Mouse (Mus musculus): ENCODE data around the gene Mlst8. TPM values are rescaled to one million over a fixed set of nuclear protein-coding genes. Genes with fewer than 3 reads are reported as not detected.
"Not testable (repeated sequence)": the region's sequence is repeated elsewhere in the genome, so short reads cannot be mapped to it uniquely, and the experiment has no call there.

The Mlst8 gene
- total RNA-seq, 2 experiments from 2014 or later: 11.6 to 12.9 TPM

DNA sequence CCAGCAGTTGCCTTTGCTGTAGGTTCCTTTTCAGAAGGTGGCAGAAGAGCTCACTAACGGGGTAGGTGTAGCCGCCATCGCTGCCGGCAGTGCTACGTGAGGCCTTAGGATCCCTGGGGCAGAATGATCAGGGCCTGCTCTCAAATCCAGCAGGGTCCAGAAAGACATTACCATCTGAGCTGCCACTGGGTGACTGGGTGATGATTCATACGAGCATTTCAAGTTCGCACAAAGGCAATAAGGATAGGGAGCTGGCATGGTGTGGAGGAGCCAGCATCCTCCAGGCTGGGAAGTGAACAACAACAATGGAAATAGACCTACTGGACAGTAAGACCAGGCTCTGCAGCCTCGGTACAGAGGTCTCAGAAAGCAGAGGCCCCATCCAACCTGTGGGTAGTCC is 38.5 kb downstream of the Mlst8 start:
- intact Hi-C loops (cut with DNase I): no loop called here
- no peak for DNase-seq

DNA sequence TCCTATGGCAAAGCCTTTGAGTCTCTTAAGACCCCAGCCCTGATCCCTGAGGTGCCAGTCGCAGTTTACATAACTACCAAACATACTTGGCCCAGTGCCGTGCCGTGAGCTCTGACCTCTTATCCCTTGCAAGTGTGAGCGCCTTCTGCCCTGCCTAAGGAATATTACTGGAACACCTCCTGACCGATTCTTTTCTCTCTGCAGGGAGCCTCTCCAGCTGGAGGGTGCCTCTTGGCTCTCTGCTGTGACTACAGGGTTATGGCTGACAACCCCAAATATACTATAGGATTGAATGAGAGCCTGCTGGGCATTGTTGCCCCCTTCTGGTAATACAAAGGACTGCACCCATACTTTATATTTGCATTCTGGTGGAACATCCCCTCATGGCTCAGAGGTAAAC is 41.9 kb downstream of the Mlst8 start:
- peak; percentile 49 to 69 for DNase-seq

DNA sequence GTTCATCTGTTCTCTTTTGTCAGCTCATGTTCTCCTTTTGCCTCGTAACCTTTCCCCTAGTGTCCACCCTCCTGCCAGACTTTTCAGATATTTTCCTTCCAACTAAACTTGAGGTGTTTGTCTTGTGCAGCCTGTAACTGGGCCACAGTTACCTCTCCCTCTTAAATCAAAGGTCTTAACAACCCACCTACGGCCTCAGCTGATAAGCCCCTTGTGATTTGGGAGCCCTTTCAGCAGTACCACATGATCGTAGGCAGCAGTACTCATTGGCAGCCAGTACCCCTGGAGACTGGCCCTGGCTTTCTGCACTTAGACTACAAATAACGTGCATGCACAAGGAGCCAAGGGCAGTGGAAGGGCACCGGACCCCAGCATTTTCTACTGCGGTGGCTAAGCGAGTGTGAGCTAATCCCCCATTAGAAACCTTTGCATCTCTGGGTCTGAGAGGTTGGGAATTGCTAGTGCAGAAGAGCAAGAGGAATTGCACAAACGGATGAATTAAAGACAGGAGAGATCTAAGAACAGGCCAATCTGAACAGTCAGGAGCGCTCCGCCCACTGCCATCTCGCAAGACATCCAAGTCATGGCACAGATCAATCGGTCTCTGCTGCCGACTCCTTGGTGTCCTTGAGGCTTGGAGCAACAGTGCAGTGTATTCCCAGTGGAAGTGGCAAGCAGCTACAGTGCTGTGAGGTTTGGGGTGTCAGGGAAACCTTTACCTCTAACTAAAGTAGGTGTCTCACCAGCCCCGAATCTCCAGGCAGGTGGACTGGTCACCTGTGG is 49.5 kb downstream of the Mlst8 start:
- peak; percentile 75 to 81 for DNase-seq
- intact Hi-C loops (cut with DNase I): no loop called here

More for the DNA sequence above, 41.9 kb downstream of the Mlst8 start:
- intact Hi-C loops (cut with DNase I): no loop called here

DNA sequence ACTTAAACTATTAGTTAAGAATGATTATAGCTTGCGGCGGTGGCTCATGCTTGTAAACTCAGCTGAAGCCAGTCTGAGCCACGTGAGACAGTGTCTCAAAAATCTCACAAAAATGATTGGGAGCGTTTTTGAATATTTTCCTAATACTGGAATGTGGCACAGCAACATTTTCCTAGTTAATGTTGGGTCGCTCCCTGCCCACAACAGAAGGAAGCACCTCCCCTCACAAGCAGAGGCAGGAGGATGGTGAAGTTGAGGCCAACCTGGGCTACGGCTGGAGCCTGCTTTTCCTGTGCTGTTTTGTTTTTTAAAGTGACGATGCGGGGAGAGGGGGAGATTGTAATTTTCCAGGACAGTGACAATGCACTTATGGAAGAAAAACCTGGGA is 51.7 kb downstream of the Mlst8 start:
- intact Hi-C loops (cut with DNase I): no loop called here
- peak; percentile 39 to 48 for DNase-seq

DNA sequence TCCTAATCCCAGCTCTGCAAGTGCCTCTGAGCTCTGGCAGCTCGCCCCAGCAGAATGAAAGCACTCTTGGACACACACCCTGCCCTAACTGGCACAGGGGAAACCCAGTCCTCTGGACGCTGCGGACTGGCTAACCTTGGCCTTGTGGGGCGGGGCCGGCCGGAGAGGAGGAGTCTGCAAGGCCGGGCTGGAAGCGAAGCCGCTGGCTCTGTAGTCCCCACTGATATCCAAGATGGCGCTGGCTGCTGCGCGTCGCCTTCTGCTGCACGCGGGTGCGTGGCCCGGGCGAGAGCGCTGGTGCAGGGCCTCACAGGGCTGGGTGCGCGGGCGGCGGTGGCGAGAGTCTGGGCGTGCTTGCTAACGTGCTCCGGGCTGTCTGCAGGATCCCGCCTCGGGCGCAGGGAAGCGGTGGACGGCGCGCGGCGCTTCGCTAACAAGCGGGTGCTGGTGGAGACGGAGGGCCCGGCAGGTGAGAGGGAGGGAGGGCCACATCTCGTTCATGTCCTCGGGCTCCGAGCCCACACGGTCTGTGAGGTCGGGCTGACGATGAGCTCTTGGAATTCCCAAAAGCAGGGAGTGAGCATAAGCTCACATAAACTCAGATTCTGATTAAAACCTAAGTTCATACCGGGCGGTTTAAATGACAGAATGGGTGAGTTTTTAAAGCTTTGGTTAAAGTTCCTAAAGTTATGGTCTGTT is 52.3 kb downstream of the Mlst8 start, which contains the start of gene Eci1:
Gene Eci1 (plus strand): TSS at position 171 of the 699 bp plus-strand sequence.
- DNase-seq: peak; percentile 96 to 97
- intact Hi-C loops (cut with DNase I): no loop called here

DNA sequence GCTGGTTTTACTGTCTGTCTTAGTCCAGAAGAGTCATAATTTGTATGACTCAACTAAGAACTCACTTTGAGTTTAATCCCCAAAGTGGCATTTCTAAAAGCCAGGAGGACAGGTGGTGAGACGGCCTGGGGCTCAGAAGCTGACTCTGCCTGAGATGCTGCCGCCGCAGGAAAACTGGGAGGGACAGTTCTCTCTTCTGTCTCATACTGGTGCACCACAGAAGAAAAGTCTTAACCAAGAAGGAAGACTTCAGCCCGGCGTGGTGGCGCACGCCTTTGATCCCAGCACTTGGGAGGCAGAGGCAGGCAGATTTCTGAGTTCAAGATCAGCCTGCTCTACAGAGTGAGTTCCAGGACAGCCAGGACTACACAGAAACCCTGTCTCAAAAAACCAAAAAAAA is 53.0 kb downstream of the Mlst8 start:
- DNase-seq: no peak
- intact Hi-C loops (cut with DNase I): no loop called here

DNA sequence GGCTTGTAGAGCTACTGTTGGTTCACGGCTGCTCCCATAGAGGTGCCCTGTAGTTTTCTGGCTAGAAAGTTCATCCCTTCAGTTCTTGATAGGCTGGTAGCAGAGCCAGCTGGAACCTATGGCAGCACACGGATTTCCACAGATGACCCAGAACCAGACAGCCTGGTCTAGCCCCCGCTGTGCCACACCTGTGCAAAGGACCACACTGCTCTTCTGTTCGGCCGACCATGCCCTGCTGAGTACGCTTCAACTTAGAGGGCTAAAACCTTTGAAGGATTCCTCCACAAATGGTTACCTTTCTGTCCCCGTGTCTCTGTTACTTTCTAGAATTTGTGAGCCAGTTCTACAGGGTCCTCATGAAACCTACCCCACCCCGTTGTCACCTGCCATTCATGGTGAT is 53.6 kb downstream of the Mlst8 start:
- intact Hi-C loops (cut with DNase I); DNase-seq: not testable (repeated sequence)

DNA sequence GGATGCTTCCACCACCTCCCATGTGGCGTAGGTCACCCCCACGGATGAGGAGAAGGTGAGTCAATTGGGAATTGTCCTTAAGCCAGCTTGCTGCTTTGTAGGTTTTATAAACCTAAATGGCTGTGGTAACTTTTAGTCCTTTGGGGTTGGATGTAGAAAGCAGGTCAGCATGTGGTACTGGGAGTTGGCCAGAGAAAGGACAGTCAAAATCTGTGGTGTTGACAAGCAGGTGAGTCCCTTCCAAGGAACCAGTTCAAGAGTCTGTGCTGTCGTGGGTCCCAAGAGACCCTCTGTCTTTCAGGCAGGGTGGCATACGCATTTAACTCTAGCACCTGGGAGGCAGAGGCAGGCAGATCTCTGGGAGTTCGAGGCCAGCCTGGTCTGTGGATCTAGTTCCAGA is 54.4 kb downstream of the Mlst8 start:
- intact Hi-C loops (cut with DNase I): no loop called here

More for the DNA sequence above, 54.4 kb downstream of the Mlst8 start:
- DNase-seq: no peak

Other genes starting within 250 kb of the Mlst8 start
- gene Ccnf, start 227.6 kb downstream of the Mlst8 start, total RNA-seq (2021): 1 to 10 TPM; 6.9 to 7.7 TPM
- not detected for gene Abca17, start 128.0 kb downstream of the Mlst8 start, total RNA-seq (2021)
- 10 to 100 TPM; 14.5 to 15.3 TPM for gene Abca3, start 127.1 kb downstream of the Mlst8 start, total RNA-seq (2021)
- 10 to 100 TPM; 94.7 to 97.3 TPM for gene Rnps1, start 64.5 kb downstream of the Mlst8 start, total RNA-seq (2021)
- 100 to 1,000 TPM; 412 to 459 TPM for gene Eci1, start 52.4 kb downstream of the Mlst8 start, total RNA-seq (2021)
- 1 to 10 TPM; 1.0 to 1.6 TPM for gene Dnase1l2, start 36.0 kb downstream of the Mlst8 start, total RNA-seq (2021)
- gene E4f1, start 8.8 kb downstream of the Mlst8 start, total RNA-seq (2021): 10 to 100 TPM; 15.6 to 15.9 TPM
- gene Pgp, start 8.7 kb downstream of the Mlst8 start, total RNA-seq (2021): 10 to 100 TPM; 38.5 to 39.9 TPM
- under 1 TPM in 1 of 2 experiments, not detected in 1; 0.26 TPM for gene Bricd5, start 5.2 kb downstream of the Mlst8 start, total RNA-seq (2021)
- gene Caskin1, start 9.5 kb upstream of the Mlst8 start, total RNA-seq (2021): under 1 TPM; 0.48 to 0.52 TPM
- 10 to 100 TPM; 75.9 to 77.9 TPM for gene Traf7, start 48.9 kb upstream of the Mlst8 start, total RNA-seq (2021)
- gene Rab26, start 55.1 kb upstream of the Mlst8 start, total RNA-seq (2021): under 1 TPM; 0.32 to 0.45 TPM
- 10 to 100 TPM; 60.1 to 72.2 TPM for gene Pkd1, start 70.8 kb upstream of the Mlst8 start, total RNA-seq (2021)
- 10 to 100 TPM; 86.0 to 95.6 TPM for gene Tsc2, start 153.6 kb upstream of the Mlst8 start, total RNA-seq (2021)
- gene Nthl1, start 153.6 kb upstream of the Mlst8 start, total RNA-seq (2021): 1 to 10 TPM; 3.2 to 3.4 TPM
- 100 to 1,000 TPM; 108 to 133 TPM for gene Slc9a3r2, start 171.2 kb upstream of the Mlst8 start, total RNA-seq (2021)
- not detected for gene Npw, start 179.4 kb upstream of the Mlst8 start, total RNA-seq (2021)
- 10 to 100 TPM; 25.1 to 25.4 TPM for gene Zfp598, start 190.6 kb upstream of the Mlst8 start, total RNA-seq (2021)
- gene Syngr3, start 210.9 kb upstream of the Mlst8 start, total RNA-seq (2021): not detected
- gene Gfer, start 217.1 kb upstream of the Mlst8 start, total RNA-seq (2021): 10 to 100 TPM; 18.9 to 19.8 TPM
- gene Noxo1, start 217.2 kb upstream of the Mlst8 start, total RNA-seq (2021): 1 to 10 TPM in 1 of 2 experiments, under 1 TPM in 1; 0.93 to 2.9 TPM
- 10 to 100 TPM; 20.8 to 21.5 TPM for gene Tbl3, start 228.6 kb upstream of the Mlst8 start, total RNA-seq (2021)
- gene Rnf151, start 239.0 kb upstream of the Mlst8 start, total RNA-seq (2021): not detected
- 100 to 1,000 TPM; 730 to 736 TPM for gene Rps2, start 239.0 kb upstream of the Mlst8 start, total RNA-seq (2021)
- gene Ndufb10, start 245.4 kb upstream of the Mlst8 start, total RNA-seq (2021): 100 to 1,000 TPM; 845 to 899 TPM
- 10 to 100 TPM; 67.3 to 69.8 TPM for gene Rpl3l, start 248.7 kb upstream of the Mlst8 start, total RNA-seq (2021)